8 mouse cellular contexts compared by ENCODE assay signal in genomic region chr10:80168038-80168661, GRCm38 (mm10). TPM values are rescaled to one million over a fixed set of nuclear protein-coding genes. Genes with fewer than 3 reads are reported as not detected.
DNase-seq lines count a peak whose midpoint lies in the region; ATAC-seq and TF ChIP-seq lines count a peak whose summit lies in the region.

No protein-coding gene starts in this region.

- H3K4me2 ChIP-seq in hindbrain, embryonic 13.5 days, result peak overlapping the region; percentile 74

- H3K9ac ChIP-seq in hindbrain, embryonic 13.5 days, result peak overlapping the region; percentile 100

- POLR2A ChIA-PET in Patski (lab: Charles Lee), result interaction anchor here (0.6 to 11.6 kb wide), 11 partner anchors 10 to 231 kb away, joined by 3 to 191 read pairs (median 3); partner anchors contain the start of genes Midn and Ndufs7

- DNase-seq in Patski (ENCODE audit: low read depth, low spot score), result no peak
- DNase-seq in cerebellum, adult 9-10 months, result peak; percentile 94
- peak; percentile 82 to 87 for DNase-seq in frontal cortex, postnatal 14 days (ENCODE audit: low spot score in 2 of 2)
- peak; percentile 90 to 91 for DNase-seq in left cerebral cortex, adult 8-10 months (ENCODE audit: low spot score in 2 of 2)
- DNase-seq in right cerebral cortex, adult 2 months (ENCODE audit: low spot score in 2 of 2), result peak; percentile 89 to 94
- DNase-seq in urinary bladder, postnatal 14 days (ENCODE audit: low spot score), result peak; percentile 95

- CTCF ChIA-PET in Patski (lab: Charles Lee), result interaction anchor here (1.3 kb wide), 1 partner anchor 38 kb away, joined by 3 read pairs; no protein-coding TSS in a partner anchor

- in situ Hi-C loops in Patski (cut with MboI; ENCODE audit: low pct_unique_long_range_greater_than_20kb), result no loop called here

- peaks cover 28% of the 10 kb centered on the region for H3K36me3 ChIP-seq in hindbrain, embryonic 13.5 days
- peaks cover 33% of the 10 kb centered on the region for H3K36me3 ChIP-seq in megakaryocyte, embryonic 14.5 days (replicated peaks; ENCODE audit: low read length)

- no peaks in the 10 kb centered on the region for H3K9me3 ChIP-seq in hindbrain, embryonic 13.5 days
- no peaks in the 10 kb centered on the region for H3K9me3 ChIP-seq in megakaryocyte, embryonic 14.5 days

- H3K4me1 ChIP-seq in hindbrain, embryonic 13.5 days (replicated peaks), result peaks cover 77% of the 10 kb centered on the region
- H3K4me1 ChIP-seq in megakaryocyte, embryonic 14.5 days, result peaks cover 85% of the 10 kb centered on the region

- H3K27me3 ChIP-seq in Patski, result no peaks in the 10 kb centered on the region
- H3K27me3 ChIP-seq in hindbrain, embryonic 13.5 days, result 0 out of 2 replicates have a peak, but pooled peaks cover under 1% of the 10 kb centered on the region
- H3K27me3 ChIP-seq in megakaryocyte, embryonic 14.5 days (replicated peaks), result no peaks in the 10 kb centered on the region

- WGBS in hindbrain, embryonic 13.5 days, result under 1% methylated on average over 42 of the region's 48 CpGs

- no peak for TF ChIP-seq CTCF in Patski (IDR thresholded peaks at IDR 0.05)

- peak overlapping the region; percentile 100 for H3K27ac ChIP-seq in hindbrain, embryonic 13.5 days

- peak overlapping the region; percentile 91 for H3K4me3 ChIP-seq in hindbrain, embryonic 13.5 days
- peak overlapping the region; percentile 95 for H3K4me3 ChIP-seq in megakaryocyte, embryonic 14.5 days (replicated peaks)

- peak; percentile 20 for ATAC-seq in Patski
- peak; percentile 38 for ATAC-seq in hindbrain, embryonic 13.5 days (ENCODE audit: low FRiP score)

RNA-seq across cellular contexts. Expression of gene Cirbp, which starts 2.4 kb away (rescaled TPM):
- 62.1 TPM for polyA plus RNA-seq in Patski (2021)
- polyA plus RNA-seq in hindbrain, embryonic 13.5 days (2015; fragmentation: Nextera tagmentation; extraction: Ambion mirVana), result 364 and 409 TPM in 2 replicates
- total RNA-seq in left cerebral cortex, adult 8-10 months (2022), result 100 to 1,000 TPM; 124 to 159 (median 143) TPM
- polyA plus RNA-seq in megakaryocyte, embryonic 14.5 days (2012; ENCODE audit: insufficient read depth, low replicate concordance), result 27.7 and 39.5 TPM in 2 replicates

RNA-seq across cellular contexts. Expression of gene 1600002K03Rik, which starts 4.6 kb away (rescaled TPM):
- polyA plus RNA-seq in Patski (2021), result 7.9 TPM
- polyA plus RNA-seq in hindbrain, embryonic 13.5 days (2015; fragmentation: Nextera tagmentation; extraction: Ambion mirVana), result 11.9 and 14.1 TPM in 2 replicates
- 1 to 10 TPM; 4.1 to 6.0 (median 5.5) TPM for total RNA-seq in left cerebral cortex, adult 8-10 months (2022)
- polyA plus RNA-seq in megakaryocyte, embryonic 14.5 days (2012; ENCODE audit: insufficient read depth, low replicate concordance), result 3.0 and 7.7 TPM in 2 replicates

RNA-seq across cellular contexts. Expression of gene Efna2, which starts 11.1 kb away (rescaled TPM):
- polyA plus RNA-seq in Patski (2021), result 1.1 TPM
- 18.8 and 21.4 TPM in 2 replicates for polyA plus RNA-seq in hindbrain, embryonic 13.5 days (2015; fragmentation: Nextera tagmentation; extraction: Ambion mirVana)
- total RNA-seq in left cerebral cortex, adult 8-10 months (2022), result 1 to 10 TPM; 6.8 to 9.1 (median 7.7) TPM
- polyA plus RNA-seq in megakaryocyte, embryonic 14.5 days (2012; ENCODE audit: insufficient read depth, low replicate concordance), result 0.79 and 1.6 TPM in 2 replicates

RNA-seq across cellular contexts. Expression of gene Midn, which starts 20.1 kb away (rescaled TPM):
- polyA plus RNA-seq in Patski (2021), result 116 TPM
- 32.4 and 34.7 TPM in 2 replicates for polyA plus RNA-seq in hindbrain, embryonic 13.5 days (2015; fragmentation: Nextera tagmentation; extraction: Ambion mirVana)
- total RNA-seq in left cerebral cortex, adult 8-10 months (2022), result 10 to 100 TPM; 48.5 to 76.4 (median 64.1) TPM
- polyA plus RNA-seq in megakaryocyte, embryonic 14.5 days (2012; ENCODE audit: insufficient read depth, low replicate concordance), result 171 and 203 TPM in 2 replicates

RNA-seq across cellular contexts. Expression of gene Cbarp, which starts 27.5 kb away (rescaled TPM):
- polyA plus RNA-seq in Patski (2021), result 30.0 TPM
- 57.4 and 59.2 TPM in 2 replicates for polyA plus RNA-seq in hindbrain, embryonic 13.5 days (2015; fragmentation: Nextera tagmentation; extraction: Ambion mirVana)
- 100 to 1,000 TPM; 328 to 363 (median 358) TPM for total RNA-seq in left cerebral cortex, adult 8-10 months (2022)
- polyA plus RNA-seq in megakaryocyte, embryonic 14.5 days (2012; ENCODE audit: insufficient read depth, low replicate concordance), result 4.8 and 11.7 TPM in 2 replicates
